In the genomic region with DNA sequence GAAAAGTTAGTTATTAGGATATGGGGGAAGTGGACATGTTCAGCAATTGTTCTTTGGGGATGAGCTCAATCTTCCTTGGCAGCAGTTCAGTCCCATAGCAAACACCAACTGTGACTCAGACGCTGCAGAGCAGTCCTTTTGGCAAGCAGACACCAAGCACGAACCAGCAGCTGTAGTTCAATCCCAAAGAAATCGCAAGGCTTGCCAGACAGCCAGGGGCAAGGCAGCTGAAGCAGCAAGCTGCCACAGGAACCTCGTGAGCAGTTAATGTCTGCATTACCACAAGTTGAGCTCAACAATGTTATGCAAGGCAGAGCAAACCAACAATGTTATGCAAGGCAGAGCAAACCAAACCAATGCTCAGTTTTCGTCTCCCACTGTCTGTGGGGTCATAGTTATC, we compare ENCODE assay signal across 15 mouse cellular contexts.
DNase-seq lines count a peak whose midpoint lies in the region; ATAC-seq and TF ChIP-seq lines count a peak whose summit lies in the region.
"Had no signal": no experiment of that assay in that cellular context is flagged by ENCODE, and none has a peak within 500 bp of the region (broad histone marks: within the 10 kb centered on the region; RNA-seq: fewer than 3 reads in every experiment).

No protein-coding gene starts in this region.

- ATAC-seq in embryonic facial prominence, embryonic 14.5 days (ENCODE audit: low read depth): no peak
- ATAC-seq in intestine, postnatal 0 days: no peak
- ATAC-seq: inflammation-experienced regulatory T-cells, adult 6 months; liver, embryonic 12.5 days had no signal

- H3K4me2 ChIP-seq in embryonic facial prominence, embryonic 14.5 days (ENCODE audit: low read depth, low read length): no peak overlapping the region
- no peak overlapping the region for H3K4me2 ChIP-seq in intestine, postnatal 0 days (replicated peaks; ENCODE audit: low read depth)
- H3K4me2 ChIP-seq: heart, embryonic 13.5 days; liver, embryonic 12.5 days had no signal

- no peak overlapping the region for H3K27ac ChIP-seq in embryonic facial prominence, embryonic 14.5 days (replicated peaks; ENCODE audit: low read depth, low read length)
- H3K27ac ChIP-seq in embryonic facial prominence, embryonic 10.5 days (replicated peaks): no peak overlapping the region
- H3K27ac ChIP-seq in intestine, postnatal 0 days (ENCODE audit: low read depth, low read length): no peak overlapping the region
- H3K27ac ChIP-seq: heart, embryonic 13.5 days; limb, embryonic 10.5 days; liver, embryonic 12.5 days had no signal

- DNase-seq in embryonic facial prominence, embryonic 14.5 days (ENCODE audit: low spot score): peak; percentile 33
- no peak for DNase-seq in embryonic facial prominence, embryonic 10.5 days (ENCODE audit: low spot score)
- DNase-seq in layer of hippocampus, adult 11-12 months (ENCODE audit: low spot score): peak; percentile 11
- DNase-seq in layer of hippocampus, adult 9-10 months (ENCODE audit: low spot score): no peak
- DNase-seq in brain, embryonic 14.5 days (ENCODE audit: low read depth): peak; percentile 69
- peak; percentile 14 to 22 for DNase-seq in layer of hippocampus, postnatal 14 days (ENCODE audit: low spot score in 2 of 2)
- no peak for DNase-seq in ovary, adult 18-20 months (ENCODE audit: low spot score)
- DNase-seq: cerebellum, adult 18-20 months; lung, postnatal 10 days had no signal

- TF ChIP-seq CTCF in brain, embryonic 14.5 days (IDR thresholded peaks at IDR 0.05; ENCODE audit: borderline replicate concordance, extremely low read depth, insufficient read depth, insufficient read length): no peak
- no peak for TF ChIP-seq CTCF in intestine, postnatal 0 days (IDR thresholded peaks at IDR 0.05; ENCODE audit: low read depth)

- no peaks in the 10 kb centered on the region for H3K27me3 ChIP-seq in embryonic facial prominence, embryonic 14.5 days (replicated peaks; ENCODE audit: control insufficient read depth, insufficient read depth, low read length)
- no peaks in the 10 kb centered on the region for H3K27me3 ChIP-seq in embryonic facial prominence, embryonic 10.5 days (replicated peaks; ENCODE audit: low read depth, poor library complexity, severe bottlenecking)
- H3K27me3 ChIP-seq in intestine, postnatal 0 days (replicated peaks; ENCODE audit: control insufficient read depth, insufficient read depth, low read length): no peaks in the 10 kb centered on the region
- H3K27me3 ChIP-seq: heart, embryonic 13.5 days; liver, embryonic 12.5 days had no signal

- no peaks in the 10 kb centered on the region for H3K4me1 ChIP-seq in embryonic facial prominence, embryonic 14.5 days (ENCODE audit: control insufficient read depth, insufficient read depth, low read length)
- H3K4me1 ChIP-seq in embryonic facial prominence, embryonic 10.5 days: 0 out of 2 replicates have a peak, but pooled peaks cover 4% of the 10 kb centered on the region
- no peaks in the 10 kb centered on the region for H3K4me1 ChIP-seq in intestine, postnatal 0 days (replicated peaks; ENCODE audit: control insufficient read depth, insufficient read depth, low read length)
- H3K4me1 ChIP-seq: heart, embryonic 13.5 days; limb, embryonic 10.5 days; liver, embryonic 12.5 days had no signal

- H3K9ac ChIP-seq in embryonic facial prominence, embryonic 14.5 days (ENCODE audit: low read depth, low read length): no peak overlapping the region
- H3K9ac ChIP-seq in intestine, postnatal 0 days (ENCODE audit: low read depth, low read length): no peak overlapping the region
- H3K9ac ChIP-seq: heart, embryonic 13.5 days; liver, embryonic 12.5 days had no signal

- TF ChIP-seq POLR2A in brain, embryonic 14.5 days (IDR thresholded peaks at IDR 0.05; ENCODE audit: borderline replicate concordance, extremely low read depth, insufficient read depth, insufficient read length, poor library complexity, severe bottlenecking): no peak

- H3K4me3 ChIP-seq in embryonic facial prominence, embryonic 14.5 days (ENCODE audit: low read depth, low read length): no peak overlapping the region
- H3K4me3 ChIP-seq in embryonic facial prominence, embryonic 10.5 days: no peak overlapping the region
- H3K4me3 ChIP-seq in intestine, postnatal 0 days (ENCODE audit: low read depth, low read length): no peak overlapping the region
- H3K4me3 ChIP-seq: erythroblast, embryonic 14.5 days; heart, embryonic 13.5 days; limb, embryonic 10.5 days; liver, embryonic 12.5 days had no signal

- H3K36me3 ChIP-seq in embryonic facial prominence, embryonic 14.5 days (ENCODE audit: control insufficient read depth, insufficient read depth, low read length): no peaks in the 10 kb centered on the region
- no peaks in the 10 kb centered on the region for H3K36me3 ChIP-seq in embryonic facial prominence, embryonic 10.5 days (replicated peaks)
- H3K36me3 ChIP-seq in intestine, postnatal 0 days (ENCODE audit: control insufficient read depth, insufficient read depth): no peaks in the 10 kb centered on the region
- H3K36me3 ChIP-seq: heart, embryonic 13.5 days; limb, embryonic 10.5 days; liver, embryonic 12.5 days had no signal

- peaks cover 9% of the 10 kb centered on the region; the same call in 1 of the 2 replicates for H3K9me3 ChIP-seq in embryonic facial prominence, embryonic 14.5 days (ENCODE audit: control insufficient read depth, low read length)
- H3K9me3 ChIP-seq in embryonic facial prominence, embryonic 10.5 days: no peaks in the 10 kb centered on the region
- no peaks in the 10 kb centered on the region for H3K9me3 ChIP-seq in intestine, postnatal 0 days (ENCODE audit: control insufficient read depth)
- H3K9me3 ChIP-seq: limb, embryonic 10.5 days; liver, embryonic 12.5 days had no signal

- 62% methylated on average over 5 of the region's 5 CpGs for WGBS in embryonic facial prominence, embryonic 14.5 days
- WGBS in embryonic facial prominence, embryonic 10.5 days: 83% methylated on average over 5 of the region's 5 CpGs
- 69% methylated on average over 5 of the region's 5 CpGs for WGBS in intestine, postnatal 0 days

Comparison
In these comparisons a context has a peak if more than half of its experiments do, and no peak if none do; other contexts are left out.
1. DNase-seq: peak in embryonic facial prominence, embryonic 14.5 days (single experiment), layer of hippocampus, adult 11-12 months (single experiment), brain, embryonic 14.5 days (single experiment) and layer of hippocampus, postnatal 14 days (2 of 2); none in embryonic facial prominence, embryonic 10.5 days (single experiment), layer of hippocampus, adult 9-10 months (single experiment) and ovary, adult 18-20 months (single experiment).